Mouse (Mus musculus): ENCODE results near the gene Fam221b.

Fam221b gene

DNA sequence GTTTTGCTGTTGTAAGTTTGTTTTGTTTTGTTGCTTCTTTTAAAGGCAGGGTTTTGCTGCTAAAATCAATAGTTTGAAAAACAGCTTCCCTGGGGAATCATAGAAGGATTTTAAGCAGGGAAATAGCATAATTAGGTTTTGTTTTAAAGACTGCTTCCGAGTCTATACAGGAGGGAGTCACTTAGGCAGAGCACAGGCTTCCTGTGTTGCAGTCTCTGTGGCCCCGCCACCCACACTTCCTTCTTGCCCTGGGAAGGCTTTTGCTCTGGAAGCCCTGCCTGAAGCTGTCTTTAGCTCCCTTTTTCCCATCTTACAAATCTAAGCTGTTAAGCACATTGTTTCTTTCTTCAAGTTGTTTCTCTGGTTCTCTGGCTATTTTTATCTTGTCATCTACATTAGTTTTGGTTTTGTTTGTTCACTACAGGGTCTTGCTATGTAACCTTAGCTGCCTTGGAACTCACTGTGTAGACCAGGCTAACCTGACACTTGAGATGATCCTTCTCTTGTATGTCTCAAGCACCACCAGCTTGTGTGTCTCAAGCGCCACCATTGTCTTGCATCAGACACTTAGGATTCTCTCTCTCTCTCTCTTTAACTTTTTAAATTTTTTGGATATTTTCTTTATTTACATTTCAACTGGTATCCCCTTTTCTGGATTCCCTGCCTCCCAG, 55.8 kb downstream of the Fam221b start:
- no peak for DNase-seq (ENCODE audit: low spot score)

DNA sequence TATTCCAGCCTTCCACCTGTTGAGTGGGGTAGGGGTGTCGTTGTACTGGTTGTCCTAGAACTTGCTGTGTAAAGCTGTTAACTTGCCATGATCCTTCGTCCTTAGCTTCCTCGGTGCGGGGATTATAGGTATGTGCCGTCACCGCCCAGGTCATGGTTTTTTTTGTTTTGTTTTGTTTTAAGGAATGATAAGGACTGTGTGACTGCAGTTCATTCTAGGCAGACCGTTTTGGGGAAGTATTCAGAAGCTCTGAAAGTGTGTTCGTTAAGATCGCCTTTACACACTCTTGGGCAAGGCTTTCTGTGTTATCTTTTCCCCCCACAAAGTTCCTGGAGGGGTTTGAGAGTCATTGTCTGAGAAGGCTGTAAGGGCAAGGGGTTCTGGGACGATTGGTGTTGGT, 56.4 kb downstream of the Fam221b start:
- DNase-seq (ENCODE audit: low spot score) = no peak

Data from urinary bladder, postnatal 14 days (tissue).